Mouse (Mus musculus) lung, adult 2 months (tissue): ENCODE measurements around the gene Erbb2.

Experiments
- CTCF ChIP-seq: fragments of 200-500 bp; IDR thresholded peaks from 2 replicates; pipeline ENCODE4 v1.5.1; 2011; ENCODE audit warnings: mild to moderate bottlenecking, low read length, control low read depth; ENCODE audit not compliant: insufficient read depth
- POLR2A ChIP-seq: fragments of 200-500 bp; IDR thresholded peaks from 2 replicates; pipeline ENCODE4 v1.6.1; 2011; ENCODE audit warnings: low read depth, mild to moderate bottlenecking, control low read depth, low read length, borderline replicate concordance; ENCODE audit errors: extremely low read depth

DNA sequence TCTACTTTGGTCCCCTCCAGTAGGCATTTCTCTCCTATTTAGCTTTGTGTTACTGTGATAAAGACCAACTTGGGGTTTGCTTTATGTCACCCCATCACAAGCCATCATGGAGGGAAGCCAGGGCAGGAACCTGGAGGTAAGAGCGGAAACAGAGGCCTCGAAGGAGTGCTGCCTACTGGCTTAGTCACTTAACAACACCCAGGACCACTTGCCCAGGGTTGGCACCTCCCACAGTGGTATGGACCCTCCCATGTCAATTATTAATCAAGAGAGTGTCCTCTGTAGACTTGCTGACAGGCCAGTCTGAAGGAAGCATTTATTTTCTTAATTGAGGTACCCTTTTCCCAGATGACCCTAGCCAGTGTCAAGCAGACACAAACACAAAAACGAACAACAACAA is 11.5 kb upstream of the Erbb2 start:
- TF ChIP-seq CTCF (no peak), POLR2A (no peak)
